Comparison of ENCODE assay signal across 8 mouse cellular contexts in the genomic region with DNA sequence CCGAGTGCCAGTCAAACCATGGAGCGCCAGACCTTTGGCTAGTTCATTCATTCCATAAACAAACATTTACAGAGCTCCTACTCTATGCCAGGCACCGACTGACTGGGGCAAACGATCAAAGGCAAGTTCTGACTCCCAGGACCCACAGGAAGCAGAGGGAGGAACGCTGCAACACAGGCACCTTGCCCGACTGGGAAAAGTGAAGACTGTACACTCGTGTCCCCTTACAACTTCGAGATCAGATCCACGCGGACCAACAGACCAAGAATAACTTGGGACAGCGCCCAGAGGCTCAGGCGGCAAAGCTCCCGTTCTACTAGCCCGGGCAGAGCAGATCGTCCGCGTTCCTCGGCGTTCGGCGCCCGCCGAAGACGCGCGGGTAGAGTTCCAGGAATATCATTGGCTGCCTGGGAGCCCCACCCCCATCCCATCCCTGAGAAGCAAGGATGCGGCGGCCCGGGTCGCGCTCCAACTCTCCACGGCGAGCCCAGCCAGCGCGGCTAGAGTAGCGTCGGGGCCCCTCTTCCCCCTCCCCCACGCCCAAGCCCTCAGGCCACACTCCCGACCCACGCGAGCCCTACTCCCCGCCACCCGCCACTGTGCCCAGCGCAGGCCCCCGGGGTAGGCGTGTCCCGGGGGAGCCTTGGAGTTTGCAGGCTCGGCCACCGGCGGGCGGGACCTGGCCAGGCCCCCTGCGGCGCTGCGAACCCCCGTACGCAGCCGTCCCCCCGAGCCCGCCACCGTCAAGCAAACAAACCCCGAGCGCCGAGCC. TPM values are rescaled to one million over a fixed set of nuclear protein-coding genes. Genes with fewer than 3 reads are reported as not detected.
DNase-seq lines count a peak whose midpoint lies in the region; ATAC-seq and TF ChIP-seq lines count a peak whose summit lies in the region.

No protein-coding gene starts in this region.

- intact Hi-C loops in heart, adult 2 months (cut with DNase I), result no loop called here

- dilution Hi-C loops in CH12.LX (cut with MboI; ENCODE audit: extremely low pct_ligation_motif_present, extremely low pct_unique_long_range_greater_than_20kb, low sequenced_read_pairs), result no loop called here

- H3K27me3 ChIP-seq in CH12.LX (replicated peaks), result peaks cover 38% of the 10 kb centered on the region
- peaks cover 34% of the 10 kb centered on the region for H3K27me3 ChIP-seq in embryonic facial prominence, embryonic 12.5 days
- peaks cover 5% of the 10 kb centered on the region; the same call in 1 of the 2 replicates for H3K27me3 ChIP-seq in heart, adult 2 months (ENCODE audit: control insufficient read depth, insufficient read depth, low read length)
- peaks cover 40% of the 10 kb centered on the region for H3K27me3 ChIP-seq in liver, embryonic 13.5 days
- H3K27me3 ChIP-seq in neural tube, embryonic 12.5 days (replicated peaks), result peaks cover 9% of the 10 kb centered on the region; the same call in 1 of the 2 replicates

- H3K4me1 ChIP-seq in CH12.LX (ENCODE audit: control insufficient read depth in 1 of 2, insufficient read depth in 2 of 2), result peaks cover 0 to 17% of the 10 kb centered on the region in 2 experiments; a peak in 1 of 4 replicates
- H3K4me1 ChIP-seq in embryonic facial prominence, embryonic 12.5 days, result peaks cover 12% of the 10 kb centered on the region; the same call in 1 of the 2 replicates
- peaks cover 2% of the 10 kb centered on the region for H3K4me1 ChIP-seq in heart, adult 2 months (ENCODE audit: control insufficient read depth, insufficient read depth, low read length)
- peaks cover 31% of the 10 kb centered on the region for H3K4me1 ChIP-seq in liver, embryonic 13.5 days (replicated peaks)
- H3K4me1 ChIP-seq in neural tube, embryonic 12.5 days, result peaks cover 21% of the 10 kb centered on the region

- TF ChIP-seq POLR2A in CH12.LX (IDR thresholded peaks at IDR 0.05; ENCODE audit: low read depth, low read length), result no peak
- TF ChIP-seq POLR2A in heart, adult 2 months (IDR thresholded peaks at IDR 0.05; ENCODE audit: insufficient read depth, low read depth, low read length), result no peak

- no peak for DNase-seq in CH12.LX (ENCODE audit: extremely low read depth)
- peak; percentile 88 for DNase-seq in adrenal gland, postnatal 14 days
- peak; percentile 73 for DNase-seq in heart, adult 2 months
- DNase-seq in kidney, adult 18-20 months, result peak; percentile 89
- peak; percentile 67 for DNase-seq in liver, embryonic 13.5 days
- peak; percentile 64 to 66 for DNase-seq in urinary bladder, adult 18-20 months (ENCODE audit: low spot score in 2 of 2)

- peak overlapping the region in 2 of 3 experiments; percentile 54 to 81 for H3K4me3 ChIP-seq in CH12.LX (replicated peaks in 1 of 3; ENCODE audit: low read depth in 2 of 3, low read length in 2 of 3, poor library complexity in 1 of 3)
- H3K4me3 ChIP-seq in embryonic facial prominence, embryonic 12.5 days, result peak overlapping the region; percentile 67
- H3K4me3 ChIP-seq in heart, adult 2 months, result peak overlapping the region; percentile 67
- H3K4me3 ChIP-seq in liver, embryonic 13.5 days (replicated peaks), result peak overlapping the region; percentile 71
- peak overlapping the region; percentile 82 for H3K4me3 ChIP-seq in neural tube, embryonic 12.5 days

- H3K79me2 ChIP-seq in CH12.LX (replicated peaks; ENCODE audit: control insufficient read depth, extremely low read depth, insufficient read depth, poor library complexity, severe bottlenecking), result no peaks in the 10 kb centered on the region
- no peaks in the 10 kb centered on the region for H3K79me2 ChIP-seq in heart, adult 2 months (replicated peaks; ENCODE audit: control insufficient read depth, insufficient read depth, low read length)

- TF ChIP-seq RAD21 in CH12.LX (IDR thresholded peaks at IDR 0.05; ENCODE audit: low read depth, low read length), result no peak

- peak; percentile 71 for ATAC-seq in embryonic facial prominence, embryonic 12.5 days (ENCODE audit: insufficient number of reproducible peaks, insufficient read depth, low FRiP score, low TSS enrichment)
- peak; percentile 69 for ATAC-seq in liver, embryonic 13.5 days (ENCODE audit: low read depth)
- ATAC-seq in neural tube, embryonic 12.5 days (ENCODE audit: low FRiP score, low read depth), result peak; percentile 82

- no peak for TF ChIP-seq EP300 in CH12.LX (IDR thresholded peaks at IDR 0.05; ENCODE audit: low read length)
- TF ChIP-seq EP300 in heart, adult 2 months (IDR thresholded peaks at IDR 0.05; ENCODE audit: insufficient read depth, low read depth, low read length), result no peak

- H3K9me3 ChIP-seq in CH12.LX (replicated peaks; ENCODE audit: low read length), result no peaks in the 10 kb centered on the region
- H3K9me3 ChIP-seq in embryonic facial prominence, embryonic 12.5 days, result no peaks in the 10 kb centered on the region
- no peaks in the 10 kb centered on the region for H3K9me3 ChIP-seq in liver, embryonic 13.5 days (replicated peaks)
- no peaks in the 10 kb centered on the region for H3K9me3 ChIP-seq in neural tube, embryonic 12.5 days

- no peak overlapping the region for H3K27ac ChIP-seq in CH12.LX (ENCODE audit: insufficient read depth, low read depth)
- H3K27ac ChIP-seq in embryonic facial prominence, embryonic 12.5 days, result no peak overlapping the region
- H3K27ac ChIP-seq in heart, adult 2 months, result no peak overlapping the region
- no peak overlapping the region for H3K27ac ChIP-seq in liver, embryonic 13.5 days
- no peak overlapping the region for H3K27ac ChIP-seq in neural tube, embryonic 12.5 days

- no peak for TF ChIP-seq CTCF in CH12.LX (conservative IDR thresholded peaks at IDR 0.05 in 1 of 2, IDR thresholded peaks at IDR 0.05 in 1 of 2; ENCODE audit: low read depth in 2 of 2, low read length in 2 of 2)
- TF ChIP-seq CTCF in heart, adult 2 months (IDR thresholded peaks at IDR 0.05), result no peak

- peak overlapping the region; percentile 93 for H3K4me2 ChIP-seq in CH12.LX (ENCODE audit: insufficient read depth, low read depth, poor library complexity, severe bottlenecking)
- peak overlapping the region; percentile 99 for H3K4me2 ChIP-seq in embryonic facial prominence, embryonic 12.5 days (replicated peaks)
- peak overlapping the region; percentile 97 for H3K4me2 ChIP-seq in liver, embryonic 13.5 days
- H3K4me2 ChIP-seq in neural tube, embryonic 12.5 days (replicated peaks), result peak overlapping the region; percentile 98

- under 1% methylated on average over 60 of the region's 63 CpGs for WGBS in embryonic facial prominence, embryonic 12.5 days
- WGBS in heart, adult 2 months, result under 1% methylated on average over 61 of the region's 63 CpGs
- under 1% methylated on average over 63 of the region's 63 CpGs for WGBS in liver, embryonic 13.5 days (ENCODE audit: insufficient replicate concordance)
- under 1% methylated on average over 63 of the region's 63 CpGs for WGBS in neural tube, embryonic 12.5 days

- no peak overlapping the region; the same call in 1 of the 2 replicates for H3K9ac ChIP-seq in CH12.LX (ENCODE audit: insufficient read depth, low read depth)
- peak overlapping the region; percentile 55 for H3K9ac ChIP-seq in embryonic facial prominence, embryonic 12.5 days
- H3K9ac ChIP-seq in heart, adult 2 months (ENCODE audit: low read depth, low read length), result peak overlapping the region; percentile 47
- peak overlapping the region; percentile 68 for H3K9ac ChIP-seq in liver, embryonic 13.5 days
- H3K9ac ChIP-seq in neural tube, embryonic 12.5 days, result peak overlapping the region; percentile 70

- in situ Hi-C loops in CH12.LX (cut with MboI; ENCODE audit: low pct_ligation_motif_present, low pct_unique_long_range_greater_than_20kb, low sequenced_read_pairs), result loop anchor here (10.0 kb wide), 1 partner anchor 52 kb away; no protein-coding TSS in a partner anchor

- no peaks in the 10 kb centered on the region for H3K36me3 ChIP-seq in CH12.LX (replicated peaks in 1 of 2; ENCODE audit: control insufficient read depth in 1 of 2, insufficient read depth in 1 of 2, low read length in 1 of 2)
- H3K36me3 ChIP-seq in embryonic facial prominence, embryonic 12.5 days, result no peaks in the 10 kb centered on the region
- no peaks in the 10 kb centered on the region for H3K36me3 ChIP-seq in heart, adult 2 months (ENCODE audit: control insufficient read depth, insufficient read depth, low read length)
- no peaks in the 10 kb centered on the region for H3K36me3 ChIP-seq in liver, embryonic 13.5 days
- no peaks in the 10 kb centered on the region for H3K36me3 ChIP-seq in neural tube, embryonic 12.5 days

TF ChIP-seq in CH12.LX, 34 proteins besides CTCF, POLR2A, EP300 and RAD21 (continues in another document):
- no peak for TF ChIP-seq IRF4 (IDR thresholded peaks at IDR 0.05; ENCODE audit: low read depth, low read length)
- TF ChIP-seq ETS1 (conservative IDR thresholded peaks at IDR 0.05; ENCODE audit: low read depth, low read length), result no peak
- no peak for TF ChIP-seq ZKSCAN1 (IDR thresholded peaks at IDR 0.05; ENCODE audit: borderline replicate concordance, low read depth, low read length)
- TF ChIP-seq POLR2AphosphoS2 (IDR thresholded peaks at IDR 0.05; ENCODE audit: low read depth, low read length), result no peak
- TF ChIP-seq CHD2 (IDR thresholded peaks at IDR 0.05; ENCODE audit: low read length), result no peak
- TF ChIP-seq E2F4 (IDR thresholded peaks at IDR 0.05; ENCODE audit: insufficient replicate concordance, low read depth, low read length), result no peak
- TF ChIP-seq RCOR1 (conservative IDR thresholded peaks at IDR 0.05; ENCODE audit: low read depth, low read length), result no peak
- TF ChIP-seq CHD1 (IDR thresholded peaks at IDR 0.05; ENCODE audit: low read depth, low read length), result no peak

RNA-seq across cellular contexts. Expression of a gene that starts 0.9 kb away (rescaled TPM):
- total RNA-seq in CH12.LX (2012; rRNA removed), result 1.0 and 1.5 TPM in 2 replicates
- 0.23 and 0.59 TPM in 2 replicates for total RNA-seq in CH12.LX (2014; rRNA removed)
- polyA plus RNA-seq in CH12.LX (2012; ENCODE audit: insufficient read length, low read depth), result 1.0 and 1.5 TPM in 2 replicates
- total RNA-seq in adrenal gland, postnatal 14 days (2021), result 10.3 and 12.0 TPM in 2 replicates
- 9.3 and 10.8 TPM in 2 replicates for polyA plus RNA-seq in embryonic facial prominence, embryonic 12.5 days (2016; fragmentation: Nextera tagmentation; extraction: Ambion mirVana)
- total RNA-seq in heart, adult 2 months (2021), result 1 to 10 TPM; 4.5 to 6.3 TPM
- 13.7 and 19.3 TPM in 2 replicates for polyA plus RNA-seq in heart, adult 2 months (2012; rRNA removed)
- polyA plus RNA-seq in liver, embryonic 13.5 days (2015; fragmentation: Nextera tagmentation; extraction: Ambion mirVana), result 2.5 and 3.5 TPM in 2 replicates
- 9.1 and 10.4 TPM in 2 replicates for polyA plus RNA-seq in neural tube, embryonic 12.5 days (2016; fragmentation: Nextera tagmentation; extraction: Ambion mirVana)

RNA-seq across cellular contexts. Expression of a gene that starts 26.7 kb away (rescaled TPM):
- total RNA-seq in CH12.LX (2012; rRNA removed), result 1,979 and 2,045 TPM in 2 replicates
- total RNA-seq in CH12.LX (2014; rRNA removed), result 1,623 and 1,663 TPM in 2 replicates
- 191 and 388 TPM in 2 replicates for polyA plus RNA-seq in CH12.LX (2012; ENCODE audit: insufficient read length, low read depth)
- total RNA-seq in adrenal gland, postnatal 14 days (2021), result 485 and 551 TPM in 2 replicates
- 745 and 844 TPM in 2 replicates for polyA plus RNA-seq in embryonic facial prominence, embryonic 12.5 days (2016; fragmentation: Nextera tagmentation; extraction: Ambion mirVana)
- total RNA-seq in heart, adult 2 months (2021), result 100 to 1,000 TPM; 328 to 384 TPM
- polyA plus RNA-seq in heart, adult 2 months (2012; rRNA removed), result 110 and 146 TPM in 2 replicates
- polyA plus RNA-seq in liver, embryonic 13.5 days (2015; fragmentation: Nextera tagmentation; extraction: Ambion mirVana), result 640 and 679 TPM in 2 replicates
- polyA plus RNA-seq in neural tube, embryonic 12.5 days (2016; fragmentation: Nextera tagmentation; extraction: Ambion mirVana), result 610 and 641 TPM in 2 replicates
